Mouse (Mus musculus): ENCODE results near the gene Keap1.
"Not testable (repeated sequence)": the region's sequence is repeated elsewhere in the genome, so short reads cannot be mapped to it uniquely, and the experiment has no call there.

The Keap1 gene

DNA sequence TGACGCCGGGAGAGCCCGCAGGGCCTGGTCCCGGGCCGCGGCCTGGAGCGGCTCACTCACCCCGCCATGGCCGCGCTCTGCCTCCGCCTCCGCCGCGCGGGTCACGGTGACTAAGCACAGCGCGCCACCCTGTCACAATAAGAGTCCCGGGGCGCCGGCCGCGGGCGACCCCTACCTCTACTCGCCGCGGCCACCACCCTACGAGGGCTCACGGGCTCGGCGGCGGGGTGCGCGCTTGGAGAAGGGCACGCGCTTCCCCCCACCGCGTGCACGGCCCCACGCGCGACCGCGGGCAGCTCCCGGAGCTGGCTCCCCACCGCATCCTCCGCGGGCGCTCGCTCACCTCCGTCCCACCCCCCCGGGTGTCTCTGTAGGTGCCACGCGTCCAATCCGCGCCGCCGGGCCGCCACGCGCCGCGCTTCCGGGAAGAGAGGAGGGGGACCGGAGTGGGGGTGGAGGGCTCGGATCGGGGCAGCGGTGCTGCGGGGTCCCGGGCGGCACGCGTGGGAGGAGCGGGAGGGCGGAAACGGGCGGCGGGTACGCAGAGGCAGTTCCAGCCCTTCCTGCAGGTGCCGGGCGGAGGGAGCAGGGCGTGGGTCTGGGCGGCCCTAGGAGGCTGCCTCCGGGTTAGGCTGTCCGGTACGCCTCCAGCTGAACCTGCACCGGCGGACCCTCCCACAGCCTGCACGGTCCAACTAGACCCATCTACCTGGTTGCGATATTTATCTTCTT, at the start of gene Keap1:
Keap1 (minus strand) TSS at position 629 of the 732 bp plus-strand sequence.
- DNase-seq (ENCODE audit: extremely low read depth, low read depth) = no peak

DNA sequence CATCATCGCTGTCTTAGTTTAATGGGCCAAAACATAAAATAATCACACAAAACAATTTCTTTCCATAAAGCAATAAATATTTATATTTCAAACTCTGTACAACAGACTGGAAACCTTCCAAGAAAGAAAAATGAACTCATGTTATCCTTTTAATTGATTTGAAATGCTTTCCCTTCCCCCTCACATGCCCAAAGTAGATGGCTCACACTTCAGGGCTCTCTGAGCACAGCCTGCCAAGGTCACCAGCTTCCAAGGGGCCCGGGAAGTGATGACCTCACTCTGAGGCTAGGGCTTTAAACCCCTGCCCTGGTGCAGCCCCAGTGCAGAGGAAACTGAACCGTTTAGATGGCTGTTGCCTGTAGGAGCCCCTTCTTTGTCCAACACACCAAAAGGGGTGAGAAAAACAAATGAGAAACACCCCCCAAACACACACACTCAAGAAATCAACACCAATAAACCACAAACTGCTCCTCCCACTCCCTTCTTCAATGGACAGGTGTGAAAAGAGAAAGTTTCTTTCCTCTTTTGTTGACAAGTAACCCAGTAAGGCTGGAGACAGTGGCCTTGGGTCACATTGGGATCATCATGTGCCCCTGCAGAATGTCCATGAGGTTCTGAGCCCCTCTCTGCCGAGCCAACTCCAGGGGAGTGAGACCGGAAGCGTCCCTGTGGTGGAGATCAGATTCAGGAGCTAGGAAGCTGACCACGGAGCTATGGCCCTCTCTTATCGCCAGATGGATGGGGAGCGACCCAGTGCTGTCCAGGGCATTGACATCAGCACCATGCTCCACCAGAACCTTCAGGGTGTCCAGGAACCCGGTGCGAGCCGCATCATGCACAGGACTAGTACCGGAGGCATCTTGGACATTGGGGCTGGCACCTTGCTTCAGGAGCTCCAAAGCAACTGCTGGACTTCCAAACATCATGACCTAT, 49.5 kb upstream of the Keap1 start:
- DNase-seq (ENCODE audit: extremely low read depth, low read depth) = peak; percentile 24

DNA sequence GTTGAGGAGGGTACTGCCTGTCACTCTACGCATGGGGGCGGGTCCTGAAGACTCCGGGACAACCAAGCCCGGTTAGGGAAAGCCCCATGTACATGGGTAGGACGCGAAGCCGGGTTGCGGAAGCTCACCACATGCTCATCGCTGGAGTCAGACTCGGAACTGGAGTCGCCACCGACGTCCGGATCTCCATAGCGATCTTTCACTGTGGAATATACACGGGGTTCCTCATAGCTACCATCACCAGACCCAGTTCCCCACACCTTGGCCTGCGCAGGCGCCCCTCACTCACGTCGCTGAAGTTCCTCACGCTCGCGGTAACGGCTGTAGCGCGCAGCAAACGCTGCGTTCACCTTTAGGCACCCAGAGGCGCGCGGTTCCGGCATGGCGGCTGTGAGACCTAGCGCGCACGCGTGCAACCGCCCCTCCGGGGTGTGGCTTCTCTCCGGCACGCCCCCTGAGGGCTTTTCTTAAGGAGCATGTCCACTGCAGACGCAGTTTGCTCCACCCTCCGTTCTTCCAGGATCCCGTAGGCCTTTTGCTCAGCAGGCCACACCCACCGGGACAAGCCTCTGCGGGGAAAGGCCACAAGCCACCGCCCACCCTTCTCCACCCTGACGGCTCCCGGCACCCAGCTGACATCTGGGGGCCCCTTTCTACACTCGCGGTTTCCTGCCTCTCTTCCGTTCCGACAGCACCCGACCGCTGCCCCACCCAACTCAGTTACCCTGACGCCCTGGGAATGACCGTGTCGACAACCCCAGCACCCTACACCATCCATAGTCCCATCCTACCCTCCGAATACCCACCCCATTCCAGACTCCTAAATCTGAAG, 48.6 kb upstream of the Keap1 start, which contains the start of gene Kri1:
Kri1 (minus strand) TSS at position 399 of the 832 bp plus-strand sequence.
- peak; percentile 100 for DNase-seq (ENCODE audit: extremely low read depth, low read depth)

DNA sequence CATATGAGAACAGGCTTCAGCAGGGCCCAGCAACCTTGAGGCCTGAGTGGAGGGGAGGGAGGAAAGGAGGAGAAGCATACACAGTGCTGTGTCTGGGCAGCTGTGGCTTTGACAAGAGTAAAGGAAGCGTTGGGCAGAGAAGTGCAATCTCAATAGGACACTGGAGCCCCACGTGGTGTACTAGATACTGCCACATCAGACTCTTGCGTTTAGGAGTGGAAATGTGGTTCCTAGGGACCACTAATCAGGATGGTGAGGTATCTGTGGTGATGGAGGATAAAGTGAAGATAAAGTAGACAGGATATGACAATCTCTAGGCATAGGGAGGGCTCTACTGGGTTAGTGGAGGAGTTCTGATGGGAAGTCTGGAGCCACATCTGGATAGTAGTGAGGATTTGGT, 47.6 kb upstream of the Keap1 start:
- peak; percentile 33 for DNase-seq (ENCODE audit: extremely low read depth, low read depth)

DNA sequence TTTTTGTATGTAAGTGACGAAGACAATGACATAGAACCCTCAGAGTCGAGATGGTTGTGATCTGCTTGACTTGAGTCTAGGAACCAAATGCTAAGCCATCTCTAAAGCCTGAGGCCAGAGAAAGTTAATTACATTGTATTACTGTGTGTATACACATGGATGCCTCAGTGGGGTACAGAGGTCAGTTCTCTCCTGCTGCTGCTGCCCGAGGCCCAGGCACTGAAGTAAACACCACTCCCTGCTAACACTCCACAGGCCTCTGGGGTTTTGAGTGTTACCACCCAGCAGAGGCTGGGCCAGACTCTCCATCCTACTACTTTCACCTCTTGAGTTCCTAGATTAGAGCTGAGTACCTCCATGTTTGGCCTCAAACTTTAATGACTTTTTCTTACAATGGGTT, 44.8 kb upstream of the Keap1 start:
- DNase-seq (ENCODE audit: extremely low read depth, low read depth) = no peak

DNA sequence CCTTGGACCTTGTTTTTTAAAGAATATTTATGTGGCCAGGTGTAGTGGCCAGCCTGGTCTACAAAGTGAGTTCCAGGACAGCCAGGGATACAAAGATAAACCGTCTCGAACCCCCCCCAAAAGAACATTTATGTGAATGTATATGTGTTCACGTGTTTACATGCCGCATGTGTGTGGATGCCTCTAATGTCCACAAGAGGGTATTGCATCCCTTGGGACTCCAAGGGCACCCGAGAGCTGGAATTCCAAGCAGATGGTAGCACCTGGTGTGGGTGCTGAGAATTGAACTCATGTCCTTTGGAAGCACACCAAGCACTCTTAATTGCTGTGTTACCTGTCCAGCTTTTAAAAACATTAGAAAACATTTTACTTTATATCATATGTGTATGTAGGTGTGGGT, 44.4 kb upstream of the Keap1 start:
- DNase-seq (ENCODE audit: extremely low read depth, low read depth) = no peak

DNA sequence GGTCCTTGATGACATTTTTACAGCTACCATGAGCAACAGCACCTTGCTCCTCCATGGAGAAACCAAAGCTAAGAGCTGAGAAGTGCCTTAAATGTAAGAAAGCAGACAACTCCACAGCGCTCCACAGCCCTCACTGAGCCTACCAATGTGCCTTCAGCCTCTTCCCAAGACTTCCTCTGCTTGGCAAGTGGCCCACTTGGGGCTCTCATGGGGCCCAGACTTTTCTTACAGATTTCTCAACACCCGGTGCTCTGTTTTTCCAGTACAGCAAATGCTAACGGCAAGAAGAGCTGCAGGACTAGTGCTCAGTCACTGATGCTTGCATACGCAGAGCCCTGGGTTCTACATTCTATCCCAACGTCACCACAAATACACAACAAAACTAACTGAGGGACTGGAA, 38.6 kb upstream of the Keap1 start:
- no peak for DNase-seq (ENCODE audit: extremely low read depth, low read depth)

DNA sequence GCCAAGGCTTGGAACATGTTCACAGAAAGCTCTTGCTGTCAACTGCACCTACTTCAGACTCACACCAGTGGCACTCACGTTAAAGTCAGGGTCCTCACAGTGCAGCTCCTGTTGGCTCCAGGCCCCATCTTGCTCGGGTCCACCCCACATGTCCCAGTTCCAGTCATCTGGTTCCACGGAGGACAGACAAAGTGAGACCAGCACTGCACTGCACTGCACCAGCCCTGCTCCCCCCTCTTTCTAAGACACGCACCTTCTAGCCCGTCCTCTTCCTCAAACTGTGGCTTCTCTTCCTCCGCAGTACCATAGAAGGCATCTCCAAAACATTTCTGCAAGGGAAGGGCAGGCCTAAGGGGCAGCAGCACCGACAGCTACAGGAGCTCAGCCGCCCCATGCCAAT, 37.1 kb upstream of the Keap1 start:
- DNase-seq (ENCODE audit: extremely low read depth, low read depth) = no peak

DNA sequence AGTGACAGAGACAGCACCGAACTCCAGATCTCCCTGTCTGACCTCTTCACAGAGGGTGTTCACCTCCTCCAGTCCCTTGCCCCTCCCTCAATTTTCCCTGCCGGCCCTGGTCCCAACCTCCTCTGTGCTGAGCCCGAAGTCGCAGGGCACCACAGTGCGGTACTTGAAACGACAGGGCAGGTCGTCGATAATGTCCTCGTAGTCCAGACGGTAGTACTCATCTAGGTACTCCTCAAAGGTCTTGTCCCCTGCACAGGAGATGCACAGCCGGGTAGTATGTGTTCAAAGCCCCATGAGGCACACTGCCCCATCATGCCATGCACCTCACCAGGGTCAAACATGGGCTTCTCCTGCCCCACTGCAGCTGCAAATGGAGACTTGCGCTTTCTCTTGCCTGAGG, 36.6 kb upstream of the Keap1 start:
- no peak for DNase-seq (ENCODE audit: extremely low read depth, low read depth)

DNA sequence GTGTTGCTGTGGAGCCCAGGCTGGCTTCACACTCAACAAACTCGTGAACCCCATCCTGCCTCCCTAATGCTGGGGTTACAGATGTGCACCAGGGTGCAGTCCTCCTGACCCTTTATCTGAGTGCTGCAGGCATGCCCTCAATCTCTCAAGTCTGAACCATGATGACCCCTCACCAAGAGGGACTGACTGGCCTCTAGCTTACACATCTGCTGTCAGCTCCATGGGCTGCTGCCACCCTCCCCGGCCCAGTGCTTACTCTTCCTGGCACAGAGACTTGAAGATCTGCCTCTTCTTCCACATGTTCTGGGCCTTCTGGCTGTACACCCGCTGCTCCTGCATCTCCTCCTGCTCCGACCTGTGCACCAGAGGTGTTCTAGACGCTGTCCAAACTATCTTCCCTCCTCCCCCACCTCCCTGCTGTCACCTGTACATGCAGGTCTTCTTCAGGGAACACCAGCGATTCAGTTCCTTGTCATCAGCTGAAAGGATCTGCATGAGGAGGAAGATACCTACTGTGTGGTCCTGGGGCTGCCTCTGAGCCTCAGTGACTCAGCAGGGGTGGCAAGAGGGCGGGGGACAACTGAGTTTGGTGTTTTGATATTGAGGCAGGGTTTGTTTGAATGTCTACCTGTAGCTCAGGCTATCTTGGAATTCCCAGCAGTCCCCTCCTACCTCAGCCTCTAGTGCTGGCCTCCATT, 36.0 kb upstream of the Keap1 start:
- DNase-seq (ENCODE audit: extremely low read depth, low read depth) = no peak

DNA sequence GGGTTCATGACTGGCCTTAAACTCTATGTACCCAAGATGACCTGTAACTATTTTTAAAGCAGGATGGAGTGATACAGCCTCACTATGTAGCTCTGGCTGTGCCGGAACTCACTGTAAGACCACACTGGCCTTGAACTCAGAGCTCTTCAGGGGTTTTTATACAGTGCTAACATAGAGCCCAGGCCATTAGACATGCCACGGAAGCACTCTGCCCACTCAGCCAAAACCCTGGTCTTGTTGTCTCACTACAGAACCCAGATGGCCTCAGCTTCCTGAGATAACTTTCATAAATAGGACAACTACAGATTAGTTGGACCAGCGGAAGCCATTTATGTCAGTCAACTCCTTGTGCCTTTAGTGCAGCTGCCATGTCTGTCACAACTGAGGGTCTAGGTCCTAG, 35.2 kb upstream of the Keap1 start:
- DNase-seq (ENCODE audit: extremely low read depth, low read depth) = no peak

DNA sequence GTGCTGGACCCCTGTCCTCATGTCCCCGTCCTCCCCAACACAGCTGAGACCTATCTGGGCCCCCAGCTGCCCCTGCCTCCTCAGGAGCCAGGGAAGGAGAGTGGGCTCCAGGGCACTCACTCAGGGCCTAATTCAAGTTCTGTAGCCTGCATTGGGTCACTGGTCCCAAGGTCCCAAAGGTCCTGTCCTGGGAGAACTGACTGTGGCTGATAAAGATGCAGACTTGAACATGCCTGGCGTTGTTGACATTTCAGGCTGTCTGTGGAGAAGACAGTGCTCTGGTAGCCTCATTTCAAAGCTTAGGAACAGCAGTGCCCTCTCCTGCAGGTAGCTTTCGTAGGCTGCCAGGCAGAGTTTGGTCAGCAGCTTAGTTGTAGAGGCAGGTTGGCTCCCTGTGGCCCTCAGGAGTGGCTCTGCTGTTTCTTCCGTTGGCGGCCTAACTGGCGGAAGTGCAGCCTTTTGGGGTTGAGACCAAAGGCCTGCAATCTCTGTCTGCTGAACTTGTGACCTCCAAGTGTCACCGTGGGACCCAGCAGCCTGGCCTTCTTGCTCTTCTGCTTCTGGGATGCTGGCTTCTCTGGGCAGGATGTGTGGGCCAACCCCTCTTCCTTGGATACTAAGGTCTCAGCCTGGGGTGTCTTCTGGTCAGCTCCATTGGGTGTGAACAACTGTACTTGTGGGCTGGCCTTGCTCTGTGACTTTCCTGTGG, 34.5 kb upstream of the Keap1 start:
- DNase-seq (ENCODE audit: extremely low read depth, low read depth) = no peak

DNA sequence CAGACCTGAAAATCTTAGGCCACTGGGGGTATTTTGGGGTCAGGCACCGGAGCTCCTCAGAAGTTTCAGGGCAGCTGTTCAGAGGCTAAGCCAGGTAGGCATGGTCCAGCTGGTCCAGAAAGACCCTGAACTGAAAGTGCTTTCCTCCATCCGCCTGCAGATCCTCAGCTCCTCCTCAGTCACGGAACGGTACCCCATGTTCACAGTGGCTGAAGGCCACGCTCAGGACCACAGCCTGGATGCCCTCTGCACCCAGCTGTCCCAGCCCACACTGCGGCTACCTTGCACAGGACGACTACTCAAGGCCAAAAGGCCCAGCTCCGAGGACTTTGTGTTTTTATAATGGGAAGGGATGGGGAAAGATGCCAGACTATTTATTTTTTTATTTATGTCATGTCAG, 33.9 kb upstream of the Keap1 start:
- DNase-seq (ENCODE audit: extremely low read depth, low read depth) = no peak

DNA sequence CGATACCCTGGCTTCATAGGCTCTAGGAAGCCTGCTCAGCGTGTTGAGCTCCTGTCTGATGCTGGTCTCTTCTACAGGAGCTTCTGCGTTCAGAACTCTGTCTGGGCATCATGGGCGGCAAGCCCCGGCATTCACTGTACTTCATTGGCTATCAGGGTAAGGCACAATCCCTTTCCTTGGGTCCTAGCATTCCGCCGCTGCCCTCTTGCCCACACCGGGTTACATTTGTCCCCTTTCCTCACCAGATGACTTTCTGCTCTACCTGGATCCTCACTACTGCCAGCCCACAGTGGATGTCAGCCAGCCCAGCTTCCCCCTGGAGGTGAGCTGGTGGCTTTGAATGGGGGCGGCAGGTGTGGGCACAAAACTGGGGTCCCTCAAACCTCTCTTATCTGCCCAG, 33.2 kb upstream of the Keap1 start:
- no peak for DNase-seq (ENCODE audit: extremely low read depth, low read depth)

DNA sequence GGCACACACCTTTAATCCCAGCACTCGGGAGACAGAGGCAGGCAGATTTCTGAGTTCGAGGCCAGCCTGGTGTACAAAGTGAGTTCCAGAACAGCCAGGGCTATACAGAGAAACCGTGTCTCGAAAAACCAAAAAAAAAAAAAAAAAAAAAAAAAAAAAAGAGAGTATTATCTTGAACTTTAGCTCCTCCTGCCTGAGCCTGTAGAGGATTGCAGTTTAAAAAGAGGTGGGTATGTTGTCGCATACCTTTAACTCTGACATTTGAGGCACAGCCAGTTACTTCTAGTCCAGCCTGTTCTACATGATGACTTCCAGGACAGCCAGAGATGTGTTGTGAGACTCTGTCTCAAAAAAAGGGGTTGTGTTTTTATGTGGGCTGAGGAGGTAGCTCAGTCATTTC, 30.4 kb upstream of the Keap1 start:
- DNase-seq (ENCODE audit: extremely low read depth, low read depth) = not testable (repeated sequence)

DNA sequence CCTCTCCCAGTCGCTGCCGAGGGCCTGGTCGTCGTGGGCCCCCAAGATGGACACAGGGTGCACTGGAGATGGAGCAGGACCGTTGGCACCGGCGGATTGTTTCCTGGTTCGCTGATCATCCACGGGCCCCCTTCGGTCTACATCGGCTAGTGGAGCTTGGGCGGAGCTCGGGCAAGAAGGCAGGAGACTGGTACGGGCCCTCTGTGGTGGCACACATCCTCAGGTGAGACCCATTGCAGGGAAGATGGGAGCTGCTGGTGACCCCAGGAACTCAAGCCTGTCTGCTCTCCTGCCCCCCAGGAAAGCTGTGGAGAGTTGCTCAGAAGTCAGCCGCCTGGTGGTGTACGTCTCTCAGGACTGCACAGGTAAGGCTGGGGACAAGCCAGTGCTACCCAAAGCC, 29.1 kb upstream of the Keap1 start:
- DNase-seq (ENCODE audit: extremely low read depth, low read depth) = no peak

DNA sequence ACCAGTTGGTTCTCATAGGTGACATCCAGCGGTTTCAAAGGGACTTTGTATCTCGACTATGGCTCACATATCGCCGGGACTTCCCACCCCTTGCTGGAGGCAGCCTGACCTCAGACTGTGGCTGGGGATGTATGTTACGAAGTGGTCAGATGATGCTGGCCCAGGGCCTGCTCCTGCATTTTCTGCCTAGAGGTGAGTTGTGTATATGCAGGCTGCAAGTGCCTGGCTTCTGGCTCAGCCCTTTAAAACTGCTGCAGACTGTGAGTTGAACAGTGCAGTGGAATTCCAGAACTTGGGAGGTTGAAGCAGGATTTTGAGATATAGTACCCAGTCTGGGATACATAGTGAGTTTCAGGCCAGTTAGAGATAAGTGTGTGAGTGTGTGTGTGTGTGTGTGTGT, 27.7 kb upstream of the Keap1 start:
- no peak for DNase-seq (ENCODE audit: extremely low read depth, low read depth)

DNA sequence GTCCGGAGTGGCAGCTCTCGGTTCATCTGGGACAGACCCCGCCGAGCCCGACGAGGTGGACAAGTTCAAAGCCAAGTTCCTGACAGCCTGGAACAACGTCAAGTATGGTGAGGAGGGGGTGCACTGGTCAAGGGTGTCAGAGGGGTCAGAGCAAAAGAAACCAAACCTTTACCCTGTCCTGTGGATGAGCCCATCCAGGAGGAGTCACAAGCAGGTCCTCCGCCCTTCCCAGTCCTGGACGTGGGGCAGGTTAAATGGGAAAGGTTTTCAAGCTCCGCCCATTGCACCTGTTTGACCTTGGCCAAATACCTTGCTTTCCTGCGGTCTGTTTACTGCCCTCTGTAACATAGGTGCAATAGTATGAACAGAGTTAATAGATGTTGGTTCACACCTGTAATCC, 26.4 kb upstream of the Keap1 start:
- no peak for DNase-seq (ENCODE audit: extremely low read depth, low read depth)

DNA sequence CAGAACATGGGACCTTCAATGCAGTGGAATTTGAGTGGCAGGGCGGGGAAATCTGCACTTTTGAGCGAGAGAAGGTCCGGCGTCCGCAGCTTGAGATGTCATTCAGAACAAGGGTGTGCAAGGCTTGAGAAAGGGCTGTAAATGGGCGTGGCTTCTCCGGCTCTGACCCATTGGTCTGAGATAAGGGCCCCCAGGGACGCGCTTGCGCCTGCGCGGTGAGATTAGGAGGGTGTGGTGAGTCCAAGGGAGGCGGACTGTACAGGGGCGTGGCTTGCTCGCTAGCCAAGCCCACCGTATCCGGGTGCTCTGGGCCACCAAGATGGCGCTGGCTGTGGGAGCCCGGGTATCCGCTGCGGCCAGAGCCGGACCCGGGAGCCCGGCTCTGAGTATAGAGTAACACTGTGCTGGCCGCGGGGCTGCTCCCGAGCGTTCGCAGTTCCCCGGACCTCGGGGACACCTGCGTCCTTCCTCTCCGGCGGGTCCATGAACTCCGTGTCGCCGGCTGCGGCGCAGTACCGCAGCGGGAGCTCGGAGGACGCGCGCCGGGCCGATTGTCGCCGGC, 25.9 kb upstream of the Keap1 start, which contains the start of gene Atg4d:
Atg4d (plus strand) TSS at position 294 of the 562 bp plus-strand sequence.
- DNase-seq (ENCODE audit: extremely low read depth, low read depth) = peak; percentile 99

Data from MEL-GATA-1-ER (cell line).